Mouse (Mus musculus) c-Kit-positive CD71-positive TER-119-positive erythroid progenitor cells, embryonic 14.5 days (primary cell): ENCODE results near the gene Abcf2.

Experiments
- DNase-seq: peaks from one replicate; pipeline ENCODE4 v3.0.0-alpha.2; 2013; ENCODE audit warnings: low spot score

The Abcf2 gene

DNA sequence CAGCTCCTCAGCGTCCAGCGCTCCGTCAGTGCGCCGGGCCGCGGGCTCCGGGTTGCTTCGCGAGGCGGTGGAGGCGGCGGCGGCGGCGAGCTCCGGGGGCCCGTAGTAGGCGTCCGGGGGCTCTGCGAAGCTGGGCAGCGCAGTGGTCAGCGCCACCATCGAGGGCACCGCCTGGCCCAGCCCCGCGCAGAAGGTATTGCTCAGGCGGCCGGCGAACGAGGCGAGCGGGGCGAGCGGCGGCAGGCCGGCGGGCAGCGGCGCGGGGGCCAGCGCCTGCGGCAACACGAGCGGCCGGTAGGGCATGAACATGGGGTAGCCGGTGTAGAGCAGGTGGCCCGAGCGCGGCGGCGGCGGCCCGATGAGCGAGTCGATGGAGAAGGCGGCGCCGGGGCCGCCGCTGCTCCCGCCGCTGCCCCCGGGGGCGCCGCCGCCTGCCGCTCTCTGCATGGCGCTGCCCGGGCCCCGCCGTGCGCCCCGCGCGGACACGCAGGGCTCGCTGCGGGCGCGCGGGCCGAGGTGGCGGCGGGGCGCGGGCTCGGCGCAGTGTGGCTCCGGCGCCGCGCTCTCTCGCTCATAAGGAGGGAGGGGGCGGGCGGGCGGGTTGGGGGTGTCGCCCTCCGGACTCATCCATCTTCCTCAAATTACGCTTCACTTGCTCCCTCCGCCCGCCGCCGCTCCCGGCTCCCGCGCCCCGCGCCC, 50.9 kb downstream of the Abcf2 start:
- no peak for DNase-seq

- DNase-seq, result no peak
These were observed 51.7 kb downstream of the Abcf2 start for GRCm38 (mm10) chr5:24525360-24526189.

DNA sequence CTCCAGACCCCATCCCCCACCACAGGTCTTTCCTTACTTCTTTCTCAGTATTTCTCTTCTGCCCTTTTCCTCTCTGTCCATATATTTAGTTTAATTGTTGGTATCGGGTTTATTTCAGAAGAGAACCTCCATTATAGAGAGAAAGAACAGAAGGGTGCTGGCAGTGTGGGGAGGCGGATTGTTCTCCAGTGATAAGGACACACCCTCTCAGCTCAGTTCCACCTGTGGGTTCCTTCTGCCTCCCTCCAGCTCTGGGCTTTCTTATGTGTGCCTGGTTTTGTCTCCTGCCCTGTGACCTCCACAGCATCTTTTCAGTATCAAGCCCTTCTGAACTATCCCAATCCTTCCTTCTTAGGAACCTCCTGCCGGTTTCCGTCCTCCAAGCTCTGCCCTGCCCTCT, 52.7 kb downstream of the Abcf2 start:
- DNase-seq, result no peak

DNA sequence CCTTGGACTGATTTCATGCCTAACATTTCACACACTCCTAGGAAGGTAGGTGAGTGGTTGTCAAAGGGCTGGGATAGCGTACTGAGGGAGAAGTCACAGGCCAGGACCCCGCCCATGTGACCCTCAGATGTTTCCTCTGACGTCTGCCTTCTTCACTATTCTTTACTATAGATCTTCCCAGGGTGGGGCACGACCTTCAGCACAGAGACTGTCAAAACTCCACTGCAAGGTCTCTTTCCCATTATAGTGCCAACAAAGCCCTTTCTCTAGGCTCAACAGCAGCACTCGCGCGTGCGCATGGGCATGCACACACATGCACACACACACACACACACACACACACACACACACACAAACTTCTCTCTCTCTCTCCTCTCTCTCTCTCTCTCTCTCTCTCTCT, 53.5 kb downstream of the Abcf2 start:
- DNase-seq, result no peak

- no peak for DNase-seq
These were observed 55.9 kb downstream of the Abcf2 start for GRCm38 (mm10) chr5:24521366-24521765.
